Mouse (Mus musculus): Measurements from ENCODE around the gene Gcn1l1.

Gene Gcn1l1

GRCm38 (mm10) chr5:115534856-115535255, 30.2 kb upstream of the Gcn1l1 start:
- no peak for DNase-seq (ENCODE audit: low spot score in 2 of 2)

- DNase-seq (ENCODE audit: low spot score in 2 of 2), result no peak
Measured at GRCm38 (mm10) chr5:115535635-115536034, 29.4 kb upstream of the Gcn1l1 start.

- DNase-seq (ENCODE audit: low spot score in 2 of 2), result no peak
Measured at GRCm38 (mm10) chr5:115538017-115538692, 26.9 kb upstream of the Gcn1l1 start.

GRCm38 (mm10) chr5:115538693-115539043, 26.4 kb upstream of the Gcn1l1 start:
- peak; percentile 95 to 96 for DNase-seq (ENCODE audit: low spot score in 2 of 2)

- no peak for DNase-seq (ENCODE audit: low spot score in 2 of 2)
Measured at GRCm38 (mm10) chr5:115542635-115543384, 22.2 kb upstream of the Gcn1l1 start.

DNA sequence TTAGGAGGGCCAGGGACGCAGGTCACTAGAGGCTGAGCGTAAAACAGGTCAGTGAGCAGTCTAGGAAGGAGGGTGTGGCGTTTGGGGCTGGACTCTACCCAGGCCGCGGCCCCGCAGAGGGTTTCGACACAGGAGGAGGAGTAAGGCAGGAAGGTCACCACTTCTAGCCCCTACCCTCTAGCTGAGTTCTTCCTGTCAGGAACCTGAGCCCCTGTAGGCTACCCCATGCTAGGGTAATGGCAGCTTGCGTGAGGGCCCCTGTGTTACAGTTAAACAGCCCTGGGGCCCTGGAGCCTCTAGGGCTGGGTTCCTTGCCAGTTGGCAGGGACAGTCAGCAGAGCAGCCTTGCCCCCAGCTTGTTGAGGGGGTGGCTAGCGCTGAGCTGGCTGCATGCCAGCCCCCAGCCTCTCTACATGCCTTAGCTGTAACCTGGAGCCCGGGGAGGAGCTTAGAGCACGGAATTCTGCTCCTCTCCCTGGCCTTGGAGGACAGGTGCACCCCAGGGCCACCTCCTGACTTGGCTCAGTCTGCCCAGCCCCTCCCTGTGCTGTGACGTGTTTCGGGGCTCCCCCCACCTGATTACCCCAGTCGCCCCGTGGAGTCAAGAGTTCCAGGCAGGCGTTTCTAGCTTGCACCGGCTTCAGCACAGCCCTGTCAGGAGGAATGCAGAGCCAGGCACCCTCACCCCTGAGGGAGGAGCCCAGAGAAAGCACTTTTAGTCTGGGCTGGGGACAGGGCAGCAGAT, 21.4 kb upstream of the Gcn1l1 start:
- peak; percentile 51 to 52 for DNase-seq (ENCODE audit: low spot score in 2 of 2)

GRCm38 (mm10) chr5:115544655-115545185, 20.3 kb upstream of the Gcn1l1 start:
- DNase-seq (ENCODE audit: low spot score in 2 of 2), result no peak

GRCm38 (mm10) chr5:115545636-115546035, 19.4 kb upstream of the Gcn1l1 start:
- DNase-seq (ENCODE audit: low spot score in 2 of 2), result no peak

DNA sequence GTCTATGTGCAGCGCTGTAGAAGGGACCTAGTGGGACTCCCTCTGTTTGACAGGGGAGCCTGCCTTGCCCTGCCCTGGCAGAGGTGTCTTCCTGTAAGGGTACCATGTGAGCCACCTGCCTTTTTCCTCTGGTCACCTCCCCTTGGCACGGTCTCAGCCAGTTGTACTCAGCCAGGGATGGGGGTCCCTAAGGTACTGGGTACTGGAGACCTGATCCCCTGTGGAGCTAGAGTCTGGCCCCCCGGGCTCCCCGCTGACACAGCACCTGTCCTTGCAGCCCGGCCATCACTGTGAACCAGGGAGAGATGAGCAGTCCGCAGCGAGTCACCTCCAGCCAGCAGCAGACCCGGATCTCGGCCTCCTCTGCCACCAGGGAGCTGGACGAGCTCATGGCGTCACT, 18.5 kb upstream of the Gcn1l1 start:
- no peak for DNase-seq (ENCODE audit: low spot score in 2 of 2)

- no peak for DNase-seq (ENCODE audit: low spot score in 2 of 2)
Measured at GRCm38 (mm10) chr5:115547014-115547413, 18.0 kb upstream of the Gcn1l1 start.

DNA sequence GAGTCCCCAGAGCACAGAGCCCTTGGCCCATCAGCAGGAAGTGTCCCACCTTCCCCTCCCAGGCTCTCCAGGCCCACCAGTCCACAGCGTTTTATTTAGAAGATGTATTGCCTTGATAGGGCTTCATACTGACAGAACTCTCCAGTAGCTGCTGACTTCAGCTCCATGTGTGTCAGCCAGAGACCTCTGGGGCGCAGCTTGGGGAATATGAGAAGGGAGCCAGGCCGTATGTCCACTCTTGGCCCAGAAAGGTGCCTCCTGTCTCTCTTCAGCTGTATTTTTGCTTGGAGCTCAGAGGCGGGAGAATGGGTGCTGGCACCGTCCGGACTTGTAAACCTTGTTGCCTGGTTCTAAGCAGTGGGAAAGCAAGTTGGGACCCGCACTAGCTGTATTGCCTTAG, 17.6 kb upstream of the Gcn1l1 start:
- DNase-seq (ENCODE audit: low spot score in 2 of 2), result no peak

DNA sequence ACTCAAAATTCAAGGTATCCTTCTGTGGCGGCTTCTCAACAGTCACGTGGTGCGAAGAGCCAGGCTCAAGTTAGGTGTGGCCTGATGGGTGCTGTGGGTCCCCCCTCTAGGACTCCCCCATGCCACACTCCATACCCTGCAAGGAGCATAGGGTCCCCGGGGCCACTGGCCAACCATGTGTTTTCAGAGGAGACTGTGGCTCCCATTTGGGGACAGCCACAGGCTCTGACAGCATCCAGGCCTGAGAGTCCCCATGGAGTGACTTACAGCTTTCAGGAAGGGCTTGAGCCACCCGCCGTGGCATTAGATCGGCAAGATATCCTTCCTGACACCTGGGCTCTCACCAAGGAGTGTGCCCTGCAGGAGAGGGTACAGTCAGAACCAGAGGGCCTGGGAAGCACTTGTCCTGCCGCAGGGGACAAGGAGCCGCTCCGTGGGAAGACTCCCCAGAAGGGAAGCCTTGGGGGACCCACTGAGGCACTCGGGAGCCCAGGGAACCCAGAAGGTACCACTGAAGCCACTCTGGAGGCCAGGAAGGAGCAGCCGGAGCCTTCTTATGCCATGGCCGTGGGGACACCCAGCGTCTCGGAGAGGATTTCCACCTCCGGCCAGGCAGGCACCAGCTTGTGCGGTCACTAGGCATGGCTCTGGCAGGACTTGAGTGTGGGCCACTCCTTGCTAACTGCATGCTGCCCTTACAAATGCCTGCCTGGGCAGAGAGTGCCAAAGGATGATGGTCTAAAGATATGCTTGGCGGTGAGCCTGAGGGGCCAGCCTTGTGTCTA, 16.4 kb upstream of the Gcn1l1 start:
- DNase-seq (ENCODE audit: low spot score in 2 of 2), result no peak

DNA sequence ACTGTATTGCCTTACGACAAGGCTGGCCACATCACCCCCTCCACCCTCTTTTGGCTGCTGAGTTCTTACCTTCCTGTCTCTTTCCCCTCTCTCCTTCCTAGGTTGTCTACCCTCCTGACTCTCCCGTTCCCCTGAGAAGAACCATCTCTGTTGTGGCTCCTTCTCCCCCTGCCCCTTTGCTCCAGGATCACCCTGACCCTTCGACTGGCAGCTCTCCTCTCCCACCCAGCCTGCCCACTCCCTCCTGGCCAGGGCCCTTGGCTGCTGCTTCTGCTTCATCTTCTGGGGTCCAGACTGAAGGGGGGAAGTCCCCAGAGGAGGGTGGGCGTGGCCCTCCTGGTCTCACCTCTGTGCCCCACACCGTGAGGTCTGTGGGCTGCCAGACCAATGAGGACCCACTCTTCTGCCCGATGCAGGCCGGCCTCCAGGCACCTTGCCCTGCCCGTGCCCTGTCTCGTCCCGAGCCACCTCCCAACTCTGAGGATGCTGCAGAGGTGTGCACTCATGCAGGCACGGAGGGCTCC, 14.5 kb upstream of the Gcn1l1 start:
- no peak for DNase-seq (ENCODE audit: low spot score in 2 of 2)

DNA sequence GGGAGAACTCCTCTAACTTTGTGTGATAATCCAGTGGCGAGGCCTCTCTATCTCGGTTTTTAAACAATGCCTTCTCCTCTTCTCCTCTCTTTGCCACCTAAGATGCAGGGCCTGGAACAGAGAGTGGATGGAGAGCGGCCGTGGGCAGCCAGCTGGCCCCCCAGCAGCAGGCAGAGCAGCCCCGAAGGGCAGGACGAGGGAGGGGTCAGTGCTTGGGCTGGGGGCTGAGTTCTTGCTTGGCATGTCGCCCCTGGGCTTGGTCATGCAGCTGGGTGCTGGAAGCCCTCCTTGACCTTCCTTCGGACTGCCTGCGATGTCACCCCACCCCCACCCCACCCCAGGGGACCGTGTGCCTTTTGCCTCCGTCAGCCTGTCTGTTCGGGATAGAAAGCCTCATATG, 13.7 kb upstream of the Gcn1l1 start:
- no peak for DNase-seq (ENCODE audit: low spot score in 2 of 2)

DNA sequence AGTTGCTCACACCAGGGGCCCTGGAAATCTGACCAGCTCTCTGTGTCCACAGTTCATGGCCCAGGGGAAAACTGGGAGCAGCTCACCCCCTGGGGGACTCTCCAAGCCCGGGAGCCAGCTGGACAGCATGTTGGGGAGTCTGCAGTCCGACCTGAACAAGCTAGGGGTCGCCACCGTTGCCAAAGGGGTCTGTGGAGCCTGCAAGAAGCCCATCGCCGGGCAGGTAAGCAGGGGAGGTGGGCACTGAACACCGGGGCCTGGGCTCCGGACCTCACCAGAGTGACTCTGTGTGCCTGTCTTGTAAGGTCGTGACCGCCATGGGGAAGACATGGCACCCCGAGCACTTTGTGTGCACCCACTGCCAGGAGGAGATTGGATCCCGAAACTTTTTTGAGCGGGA, 13.3 kb upstream of the Gcn1l1 start:
- no peak for DNase-seq (ENCODE audit: low spot score in 2 of 2)

GRCm38 (mm10) chr5:115553801-115554420, 11.1 kb upstream of the Gcn1l1 start:
- no peak for DNase-seq (ENCODE audit: low spot score in 2 of 2)

GRCm38 (mm10) chr5:115554536-115555291, 10.3 kb upstream of the Gcn1l1 start:
- DNase-seq (ENCODE audit: low spot score in 2 of 2), result no peak

- DNase-seq (ENCODE audit: low spot score in 2 of 2), result peak; percentile 78 to 82
Measured at GRCm38 (mm10) chr5:115556217-115556616, 8.8 kb upstream of the Gcn1l1 start.

DNA sequence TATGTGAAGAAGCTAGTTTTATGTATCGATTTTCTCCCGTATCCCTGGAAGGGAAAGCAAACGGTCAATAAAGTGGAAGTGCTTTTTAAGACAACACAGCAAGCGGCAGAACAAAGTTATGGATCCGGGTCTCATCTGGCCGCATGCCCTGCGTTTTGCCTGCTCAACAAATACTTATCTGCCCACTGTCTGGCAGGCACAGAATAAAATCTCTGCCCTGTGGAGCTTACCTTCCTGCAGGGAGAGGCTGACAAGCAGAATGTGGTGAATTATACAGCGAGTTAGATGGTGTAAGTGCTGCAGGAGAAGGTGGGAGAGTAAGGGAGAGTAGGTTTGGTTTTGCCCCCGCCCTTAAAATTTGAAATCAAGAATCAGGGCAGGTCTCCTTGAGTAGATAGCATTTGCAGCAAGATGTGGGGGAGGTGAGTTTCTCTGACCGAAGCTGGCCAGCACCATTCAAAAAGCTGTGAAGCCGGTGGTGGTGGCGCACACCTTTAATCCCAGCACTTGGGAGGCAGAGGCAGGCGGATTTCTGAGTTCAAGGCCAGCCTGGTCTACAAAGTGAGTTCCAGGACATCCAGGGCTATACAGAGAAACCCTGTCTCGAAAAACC, 6.8 kb upstream of the Gcn1l1 start:
- no peak for DNase-seq (ENCODE audit: low spot score in 2 of 2)

All from right cerebral cortex, adult 2 months (tissue).